Mouse (Mus musculus): Measurements from ENCODE around the gene 2310057N15Rik. TPM values are rescaled to one million over a fixed set of nuclear protein-coding genes. Genes with fewer than 3 reads are reported as not detected.
"Not testable (repeated sequence)": the region's sequence is repeated elsewhere in the genome, so short reads cannot be mapped to it uniquely, and the experiment has no call there.

2310057N15Rik gene
- total RNA-seq (2021), result not detected in 2 replicates
- long read RNA-seq, result 0 reads

DNA sequence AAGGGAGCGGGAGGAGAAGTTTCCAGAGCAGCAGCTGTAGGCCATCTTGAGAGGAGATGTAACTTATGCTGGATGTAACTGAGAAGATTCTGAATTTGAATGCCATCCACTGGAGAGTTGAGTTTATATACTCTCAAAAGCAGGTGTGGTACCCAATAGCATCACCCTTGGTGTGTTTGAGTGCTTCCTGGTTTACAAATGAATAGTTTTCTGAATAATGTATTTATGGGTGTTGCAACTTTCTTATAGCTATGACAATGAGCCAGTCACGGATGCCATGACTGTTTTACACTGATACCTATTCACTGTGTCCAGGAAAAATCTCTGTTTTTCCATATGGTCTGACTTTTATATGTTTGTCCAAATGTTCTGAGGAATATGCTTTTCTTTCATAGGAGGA lies at the start of gene 2310057N15Rik:
TSS of gene 2310057N15Rik (minus strand) at position 101 of the 400 bp plus-strand sequence.
- DNase-seq, result no peak

DNA sequence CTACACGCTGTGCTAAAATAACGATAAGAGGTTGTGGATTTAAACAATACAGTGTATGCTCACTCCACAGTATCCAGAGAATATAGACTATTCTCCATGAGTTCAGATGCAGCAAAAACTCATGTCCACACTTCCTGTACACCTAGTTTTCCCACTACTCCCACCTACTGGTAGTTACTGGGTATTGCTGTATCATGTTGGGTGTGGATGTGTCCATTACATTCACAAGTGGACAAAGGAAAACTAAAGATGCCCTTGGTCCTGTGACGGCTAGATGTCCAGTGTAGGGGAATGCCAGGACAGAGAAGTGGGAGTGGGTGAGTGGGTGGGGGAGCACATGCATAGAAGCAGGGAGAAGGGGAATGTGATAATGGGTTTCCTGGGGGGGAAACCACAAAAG lies 49.7 kb upstream of the 2310057N15Rik start:
- DNase-seq, result no peak

DNA sequence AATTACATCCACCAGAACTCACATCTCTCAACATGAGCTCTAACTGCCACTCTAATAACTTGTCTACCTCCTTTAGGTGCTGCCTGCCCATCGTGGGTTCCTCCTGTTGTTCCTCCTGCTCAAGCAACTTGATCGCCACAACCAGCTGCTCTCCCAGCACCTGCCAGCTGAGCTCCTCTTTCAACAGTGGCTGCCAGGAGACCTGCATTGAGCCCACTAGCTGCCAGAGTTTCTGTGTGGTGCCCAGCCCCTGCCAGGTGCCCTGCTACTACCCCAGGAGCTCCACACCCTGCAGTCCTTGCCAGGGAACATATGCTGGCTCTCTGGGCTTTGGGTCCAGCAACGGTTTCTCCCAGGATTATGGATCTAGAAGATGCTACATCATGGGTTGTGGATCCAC lies 46.1 kb upstream of the 2310057N15Rik start, which contains the start of gene Krtap15:
TSS of gene Krtap15 (plus strand) at position 150 of the 400 bp plus-strand sequence.
- DNase-seq, result no peak

DNA sequence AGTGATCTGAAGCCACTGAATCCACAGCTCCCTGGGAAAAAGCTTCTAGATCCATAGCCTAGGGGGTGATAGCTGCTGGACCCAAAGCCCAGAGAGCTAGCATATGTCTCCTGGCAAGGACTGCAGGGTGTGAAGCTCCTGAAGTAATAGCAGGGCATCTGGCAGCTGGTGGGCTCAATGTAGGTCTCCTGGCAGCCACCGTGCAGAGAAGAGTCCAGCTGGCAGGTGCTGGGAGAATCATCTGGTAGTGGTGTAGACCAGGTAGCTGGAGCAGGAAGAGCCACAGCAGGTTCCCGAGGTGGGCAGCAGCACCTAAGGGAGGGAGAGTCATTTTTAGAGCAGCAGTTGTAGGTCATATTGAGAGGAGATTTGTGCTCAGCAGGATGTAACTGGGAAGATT lies 37.8 kb upstream of the 2310057N15Rik start, which contains the start of gene Gm20741:
TSS of gene Gm20741 (minus strand) at position 394 of the 400 bp plus-strand sequence.
- DNase-seq, result no peak

DNA sequence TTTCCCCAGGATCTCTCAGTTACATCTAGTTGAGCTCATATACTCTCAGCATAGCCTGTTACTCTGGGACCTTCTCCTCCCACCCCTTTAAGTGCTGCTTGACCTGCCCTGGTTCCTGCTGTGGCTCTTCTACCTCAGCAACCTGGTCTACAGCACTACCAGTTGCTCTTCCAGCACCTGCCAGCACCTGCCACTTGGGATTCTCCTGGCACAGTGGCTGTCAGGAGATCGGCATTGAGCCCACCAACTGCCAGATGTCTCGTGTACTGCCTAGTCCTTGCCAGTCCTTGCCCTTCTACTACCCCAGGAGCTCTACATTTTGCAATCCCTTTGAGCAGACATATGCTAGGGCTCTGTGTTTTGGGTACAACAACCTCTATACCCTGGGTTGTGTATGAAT lies 12.8 kb upstream of the 2310057N15Rik start:
- DNase-seq, result no peak

DNA sequence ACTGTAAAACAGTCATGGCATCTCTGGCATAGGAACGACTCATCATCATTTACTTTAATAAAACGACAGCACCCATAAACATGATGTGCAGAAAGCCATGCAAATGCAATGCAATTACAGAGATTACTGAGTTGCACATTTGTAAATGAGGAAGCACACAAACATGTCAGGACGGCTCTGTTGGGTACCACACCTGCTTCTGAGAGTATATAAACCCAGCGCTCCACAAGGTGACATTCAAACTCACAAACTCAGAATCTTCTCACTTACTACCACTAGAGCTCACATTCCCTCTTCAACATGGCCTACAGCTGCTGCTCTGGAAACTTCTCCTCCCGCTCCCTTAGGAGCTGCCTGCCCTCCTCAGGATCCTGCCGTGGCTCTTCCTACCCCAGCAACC lies 3.6 kb upstream of the 2310057N15Rik start, which contains the start of gene Gm5965:
TSS of gene Gm5965 (plus strand) at position 301 of the 400 bp plus-strand sequence.
- DNase-seq, result no peak

DNA sequence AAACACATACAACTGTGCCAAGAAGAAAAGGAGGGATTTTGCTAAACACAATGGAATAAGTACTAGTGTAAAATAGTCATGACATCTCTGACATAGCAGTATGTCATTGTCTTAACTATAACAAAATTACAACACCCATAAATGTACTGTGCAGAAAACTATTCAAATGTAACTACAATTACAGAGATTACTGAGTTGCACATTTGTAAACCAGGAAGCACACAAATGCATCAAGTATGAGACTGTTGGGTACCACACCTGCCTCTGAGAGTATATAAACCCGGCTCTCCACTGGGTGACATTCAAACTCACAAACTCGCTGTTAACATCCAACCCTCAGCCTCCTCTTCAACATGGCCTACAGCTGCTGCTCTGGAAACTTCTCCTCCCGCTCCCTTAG lies 15.5 kb downstream of the 2310057N15Rik start, which contains the start of gene 2310034C09Rik:
TSS of gene 2310034C09Rik (plus strand) at position 301 of the 400 bp plus-strand sequence.
- not testable (repeated sequence) for DNase-seq

DNA sequence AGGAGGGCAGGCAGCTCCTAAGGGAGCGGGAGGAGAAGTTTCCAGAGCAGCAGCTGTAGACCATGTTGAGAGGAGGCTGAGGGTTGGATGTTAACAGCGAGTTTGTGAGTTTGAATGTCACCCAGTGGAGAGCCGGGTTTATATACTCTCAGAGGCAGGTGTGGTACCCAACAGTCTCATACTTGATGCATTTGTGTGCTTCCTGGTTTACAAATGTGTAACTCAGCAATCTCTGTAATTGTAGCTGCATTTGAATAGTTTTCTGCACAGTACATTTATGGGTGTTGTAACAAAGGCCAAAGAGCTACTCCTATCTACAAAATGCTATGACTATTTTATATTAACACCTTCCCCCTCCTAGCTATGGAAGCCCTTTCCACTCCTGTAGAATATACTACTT lies 22.5 kb downstream of the 2310057N15Rik start, which contains the start of gene Krtap13:
TSS of gene Krtap13 (minus strand) at position 101 of the 400 bp plus-strand sequence.
- DNase-seq, result not testable (repeated sequence)

DNA sequence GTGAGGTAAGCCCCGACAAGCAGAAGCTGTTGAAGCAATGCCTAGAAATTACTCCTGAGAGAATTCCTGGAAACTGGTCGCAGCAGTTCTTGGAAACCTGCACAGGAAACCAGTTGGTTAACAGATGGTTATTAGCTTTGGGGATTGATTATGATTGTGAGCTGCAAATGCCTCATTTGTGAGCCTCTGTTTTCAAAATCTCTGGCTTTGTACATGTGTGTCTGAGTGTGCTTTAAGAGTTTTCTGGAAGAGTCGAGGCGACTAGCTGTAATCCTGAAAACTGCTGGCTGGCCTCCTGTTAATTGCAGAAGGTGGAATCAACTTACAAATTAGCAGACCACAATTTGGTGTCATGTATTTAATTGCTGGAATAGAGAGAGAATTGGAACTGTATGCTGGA lies 26.1 kb downstream of the 2310057N15Rik start:
- no peak for DNase-seq

DNA sequence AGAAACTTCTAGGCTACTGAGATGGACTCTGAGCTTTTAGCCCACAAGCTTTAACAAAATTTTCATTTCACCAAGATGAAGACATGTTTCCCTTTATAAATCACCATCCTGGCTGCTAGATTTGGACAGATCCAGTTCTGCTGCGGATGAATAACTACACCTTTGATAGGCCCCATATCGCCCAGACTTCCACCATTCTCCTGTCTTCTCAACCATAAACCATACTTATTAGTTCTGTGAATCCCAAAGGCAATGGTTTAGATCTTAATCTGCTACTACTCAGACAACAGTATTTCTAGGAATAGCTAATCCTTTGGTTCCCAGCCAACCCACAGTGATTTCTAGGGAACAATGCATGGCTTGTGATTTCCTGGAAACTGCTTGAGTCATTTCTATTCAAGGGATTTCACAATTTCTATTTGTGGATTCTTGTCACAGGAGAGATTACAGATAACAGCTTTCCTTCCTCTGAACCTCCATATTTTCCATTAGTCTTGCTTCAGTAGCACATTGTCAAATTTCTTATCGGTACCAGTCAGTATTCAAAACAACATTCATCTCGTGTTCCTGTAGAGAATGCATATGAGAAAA lies 29.2 kb downstream of the 2310057N15Rik start:
- no peak for DNase-seq

DNA sequence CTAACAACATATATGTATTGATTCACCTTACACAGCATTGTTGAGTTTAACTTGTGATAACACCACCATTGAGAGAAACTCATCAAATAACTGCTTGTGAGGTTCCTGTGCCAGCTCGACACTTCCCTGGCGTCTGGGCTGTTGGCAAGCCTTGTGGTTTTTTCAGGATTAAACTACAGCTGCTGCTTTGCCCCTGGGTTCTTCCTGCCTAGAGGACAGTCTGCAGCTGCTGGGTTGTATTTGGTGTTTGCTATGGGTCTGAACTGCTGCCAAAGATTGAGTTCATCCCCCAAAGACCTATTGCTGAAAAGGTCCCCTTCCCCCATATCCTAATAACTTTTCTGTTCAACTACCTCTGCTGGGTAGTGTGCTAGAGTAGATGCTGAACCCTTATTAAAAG lies 38.6 kb downstream of the 2310057N15Rik start:
- no peak for DNase-seq

DNA sequence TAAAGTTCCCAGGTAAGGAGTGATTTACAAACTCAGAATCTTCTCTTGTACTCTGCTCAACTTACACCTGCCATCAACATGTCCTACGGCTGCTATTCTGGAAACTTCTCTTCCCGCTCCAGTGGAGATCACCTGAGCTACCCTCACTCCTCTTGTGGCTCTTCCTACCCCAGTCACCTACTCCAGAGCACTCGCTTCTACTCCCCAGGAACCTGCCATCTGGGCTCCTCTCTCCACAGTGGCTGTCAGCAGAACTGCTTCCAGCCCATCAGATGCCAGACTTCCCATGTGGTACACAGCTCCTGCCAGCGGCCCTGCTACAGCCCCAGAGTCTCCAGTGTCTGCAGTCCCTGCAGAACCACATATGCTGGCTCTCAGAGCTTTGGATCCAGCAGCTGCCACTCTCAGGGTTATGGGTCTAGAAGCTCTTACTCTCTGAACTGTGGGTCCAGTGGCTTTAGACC lies 45.2 kb downstream of the 2310057N15Rik start, which contains the start of gene Krtap13-1:
TSS of gene Krtap13-1 (plus strand) at position 51 of the 464 bp plus-strand sequence.
- DNase-seq, result no peak

Other genes starting within 250 kb of the 2310057N15Rik start
- gene Cldn8, start 211.0 kb downstream of the 2310057N15Rik start, total RNA-seq (2021), result not detected in 2 replicates
- not detected in 2 replicates for gene Krtap24-1, start 161.9 kb downstream of the 2310057N15Rik start, total RNA-seq (2021)
- not detected in 2 replicates for gene 2310079G19Rik, start 146.5 kb downstream of the 2310057N15Rik start, total RNA-seq (2021)
- gene Krtap26-1, start 126.4 kb downstream of the 2310057N15Rik start, total RNA-seq (2021), result not detected in 2 replicates
- gene Krtap27-1, start 102.5 kb downstream of the 2310057N15Rik start, total RNA-seq (2021), result not detected in 2 replicates
- gene 2310061N02Rik, start 66.2 kb downstream of the 2310057N15Rik start, total RNA-seq (2021), result not detected in 2 replicates
- not detected in 2 replicates for gene Krtap13-1, start 45.3 kb downstream of the 2310057N15Rik start, total RNA-seq (2021)
- gene Krtap13, start 22.6 kb downstream of the 2310057N15Rik start, total RNA-seq (2021), result not detected in 2 replicates
- not detected in 2 replicates for gene 2310034C09Rik, start 15.4 kb downstream of the 2310057N15Rik start, total RNA-seq (2021)
- not detected in 2 replicates for gene Gm5965, start 3.7 kb upstream of the 2310057N15Rik start, total RNA-seq (2021)
- gene Gm20741, start 38.0 kb upstream of the 2310057N15Rik start, total RNA-seq (2021), result not detected in 2 replicates
- gene Krtap15, start 46.0 kb upstream of the 2310057N15Rik start, total RNA-seq (2021), result not detected in 2 replicates
- gene Krtap14, start 51.9 kb upstream of the 2310057N15Rik start, total RNA-seq (2021), result not detected in 2 replicates
- not detected in 2 replicates for gene Krtap19-1, start 95.2 kb upstream of the 2310057N15Rik start, total RNA-seq (2021)
- gene Krtap19-2, start 100.1 kb upstream of the 2310057N15Rik start, total RNA-seq (2021), result not detected in 2 replicates
- not detected in 2 replicates for gene Krtap19-3, start 103.8 kb upstream of the 2310057N15Rik start, total RNA-seq (2021)
- not detected in 2 replicates for gene Krtap19-4, start 110.9 kb upstream of the 2310057N15Rik start, total RNA-seq (2021)
- gene Krtap19-5, start 122.3 kb upstream of the 2310057N15Rik start, total RNA-seq (2021), result not detected in 2 replicates
- gene Krtap19-9b, start 158.1 kb upstream of the 2310057N15Rik start, total RNA-seq (2021), result not detected in 2 replicates
- gene Krtap16-3, start 188.7 kb upstream of the 2310057N15Rik start, total RNA-seq (2021), result not detected in 2 replicates
- not detected in 2 replicates for gene Krtap22-2, start 236.6 kb upstream of the 2310057N15Rik start, total RNA-seq (2021)
- gene Gm10229, start 241.1 kb upstream of the 2310057N15Rik start, total RNA-seq (2021), result not detected in 2 replicates

All from adrenal gland, postnatal 25 days (tissue).